Mouse (Mus musculus) hindlimb bud, embryonic 11.5 days (tissue): ENCODE measurements around the gene Uhrf1bp1.

Experiments
- DNase-seq: peaks from one replicate; pipeline ENCODE4 v3.0.0-alpha.2; 2012; ENCODE audit warnings: low read depth, low spot score; ENCODE audit errors: extremely low spot score

Uhrf1bp1 gene

DNA sequence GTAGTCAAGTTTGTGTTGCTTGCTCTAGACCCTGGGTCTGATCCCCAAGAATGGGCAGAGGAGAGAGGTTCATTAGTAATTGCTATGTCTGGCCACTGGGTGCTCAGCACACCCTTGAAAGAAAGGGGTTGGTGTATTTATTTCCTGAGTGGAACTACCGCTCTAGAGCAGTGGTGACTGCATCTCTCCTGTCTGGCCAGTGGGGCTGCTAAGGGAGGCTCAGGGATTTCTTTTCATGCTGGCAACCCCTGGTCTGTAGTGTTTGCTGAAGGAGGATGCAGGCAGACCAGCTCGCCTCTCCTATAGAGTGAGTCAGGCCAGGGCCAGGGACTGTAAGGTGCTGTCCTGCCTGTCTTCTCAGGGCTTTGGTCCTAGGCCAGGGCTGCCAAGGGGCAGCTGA lies 90.9 kb downstream of the Uhrf1bp1 start:
- no peak for DNase-seq
